Mouse (Mus musculus): Measurements from ENCODE around the gene Krt27. TPM values are rescaled to one million over a fixed set of nuclear protein-coding genes. Genes with fewer than 3 reads are reported as not detected.

Krt27 gene
- polyA plus RNA-seq (2015; fragmentation: Nextera tagmentation; extraction: Ambion mirVana), result not detected in 2 replicates

DNA sequence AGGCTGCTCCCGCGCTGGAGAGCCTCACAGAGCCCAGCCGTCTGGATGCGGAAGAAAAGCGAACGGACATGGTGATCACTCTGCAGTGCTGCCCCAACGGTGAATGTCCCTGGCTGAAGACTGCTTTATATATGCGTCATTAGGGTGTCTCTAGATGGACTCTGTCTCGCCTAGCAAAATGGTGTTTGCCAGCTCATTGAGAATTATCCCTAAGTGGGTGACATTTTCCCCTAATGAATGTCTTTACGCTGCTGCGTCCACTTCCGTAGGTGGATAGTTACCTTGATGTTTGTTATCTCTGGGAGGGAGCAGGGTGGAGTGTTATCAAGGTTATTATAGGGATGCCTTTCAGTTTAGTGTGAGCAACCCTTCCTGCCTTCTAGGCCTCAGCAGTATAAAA lies at the start of gene Krt27:
Gene Krt27, minus strand, starts transcription at position 101 of the 400 bp plus-strand sequence.
- Histone ChIP-seq H3K9me3 (no peaks in the 10 kb centered on the region), H3K4me1 (no peaks in the 10 kb centered on the region), H3K27me3 (replicated peaks) (no peaks in the 10 kb centered on the region), H3K4me3 (replicated peaks) (no peak within 1 kb of the TSS), H3K4me2 (no peak within 1 kb of the TSS), H3K27ac (no peak within 1 kb of the TSS), H3K9ac (no peak within 1 kb of the TSS), H3K36me3 (no peaks in the 10 kb centered on the region)
- no peak for ATAC-seq (ENCODE audit: insufficient read depth, low FRiP score, low read depth)
- WGBS, result 70% methylated on average over 12 of the region's 12 CpGs

DNA sequence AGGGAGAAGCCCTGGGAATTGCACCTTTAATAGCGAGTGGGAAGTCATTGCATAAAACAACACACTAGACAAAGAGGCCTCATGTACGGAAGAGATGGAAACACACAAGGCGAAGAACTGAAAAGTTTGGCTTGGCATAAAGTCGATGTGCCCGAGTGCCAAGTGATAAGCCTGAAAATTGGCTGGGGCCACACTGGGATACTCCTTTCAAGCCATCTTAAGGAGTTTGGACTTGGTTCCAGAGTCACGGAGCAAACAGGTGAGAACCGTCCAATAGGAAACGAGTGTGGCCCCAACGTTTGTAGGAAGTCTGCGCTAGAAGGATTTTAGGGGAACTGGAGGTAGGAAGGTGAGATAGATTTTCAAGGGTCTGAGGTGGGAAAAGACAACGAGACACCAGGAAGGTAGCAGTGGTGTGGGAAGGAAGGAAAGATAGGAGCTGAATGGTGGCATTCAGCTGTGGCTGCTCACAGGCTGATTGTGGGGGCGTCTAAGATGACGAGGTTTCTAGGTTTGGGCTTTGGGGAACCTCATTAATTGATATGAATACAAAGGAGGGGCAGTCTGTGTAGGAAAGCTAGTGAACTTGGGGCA lies 49.1 kb upstream of the Krt27 start:
- no peak for ATAC-seq (ENCODE audit: insufficient read depth, low FRiP score, low read depth)
- no peaks in the 10 kb centered on the region for H3K36me3 ChIP-seq
- H3K4me1 ChIP-seq, result no peaks in the 10 kb centered on the region
- no peak overlapping the region for H3K9ac ChIP-seq
- H3K9me3 ChIP-seq, result no peaks in the 10 kb centered on the region
- H3K27ac ChIP-seq, result no peak overlapping the region
- H3K27me3 ChIP-seq (replicated peaks), result no peaks in the 10 kb centered on the region
- no peak overlapping the region for H3K4me2 ChIP-seq
- 78% methylated on average over 13 of the region's 13 CpGs for WGBS
- H3K4me3 ChIP-seq (replicated peaks), result no peak overlapping the region

DNA sequence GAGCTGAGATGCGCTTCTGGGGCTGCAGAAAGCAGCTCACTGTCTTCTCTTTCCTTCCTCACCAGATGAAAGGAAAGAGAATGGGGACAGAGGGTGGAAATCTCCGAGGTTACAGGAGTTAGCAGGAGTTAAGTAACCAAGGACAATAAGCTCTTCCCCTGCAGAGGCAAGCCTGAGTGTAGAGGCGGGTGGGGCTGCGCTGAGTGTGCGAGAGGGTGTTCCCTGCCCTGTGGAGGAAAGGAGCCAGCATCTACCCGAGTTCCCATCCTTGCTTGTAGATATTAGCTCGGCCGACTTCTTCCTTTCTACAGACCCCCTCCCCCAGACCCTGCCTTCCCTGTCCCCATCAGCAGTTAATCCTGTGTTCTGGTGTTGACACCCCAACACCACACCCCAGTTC lies 47.9 kb upstream of the Krt27 start:
- Histone ChIP-seq H3K4me1 (no peaks in the 10 kb centered on the region), H3K4me3 (replicated peaks) (no peak overlapping the region), H3K36me3 (no peaks in the 10 kb centered on the region), H3K4me2 (no peak overlapping the region), H3K9ac (no peak overlapping the region), H3K27me3 (replicated peaks) (no peaks in the 10 kb centered on the region), H3K9me3 (no peaks in the 10 kb centered on the region), H3K27ac (no peak overlapping the region)
- ATAC-seq (ENCODE audit: insufficient read depth, low FRiP score, low read depth), result no peak
- 52% methylated on average over 8 of the region's 8 CpGs for WGBS

DNA sequence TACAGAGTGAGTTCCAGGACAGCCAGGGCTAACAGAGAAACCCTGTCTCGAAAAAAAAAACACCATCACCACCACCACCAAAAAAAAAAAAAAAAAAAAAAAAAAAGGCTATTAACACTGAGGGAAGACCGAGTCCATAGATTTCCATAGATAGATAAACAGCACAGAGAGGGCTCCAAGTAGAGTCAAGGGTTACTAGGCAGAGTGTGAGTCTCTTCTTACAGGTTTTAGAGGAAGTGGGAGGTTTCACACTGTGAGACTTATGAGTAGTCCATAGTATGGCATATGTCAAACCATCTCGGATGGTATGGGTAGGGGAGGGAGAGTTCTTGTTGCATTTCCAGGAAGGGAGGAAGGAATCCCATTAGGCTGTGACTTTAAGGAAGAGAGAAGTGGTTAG lies 47.2 kb upstream of the Krt27 start:
- H3K9me3 ChIP-seq, result no peaks in the 10 kb centered on the region
- no peak overlapping the region for H3K27ac ChIP-seq
- H3K36me3 ChIP-seq, result no peaks in the 10 kb centered on the region
- no peak overlapping the region for H3K4me2 ChIP-seq
- H3K4me1 ChIP-seq, result no peaks in the 10 kb centered on the region
- H3K4me3 ChIP-seq (replicated peaks), result no peak overlapping the region
- no peak for ATAC-seq (ENCODE audit: insufficient read depth, low FRiP score, low read depth)
- 64% methylated on average over 3 of the region's 3 CpGs for WGBS
- H3K9ac ChIP-seq, result no peak overlapping the region
- no peaks in the 10 kb centered on the region for H3K27me3 ChIP-seq (replicated peaks)

DNA sequence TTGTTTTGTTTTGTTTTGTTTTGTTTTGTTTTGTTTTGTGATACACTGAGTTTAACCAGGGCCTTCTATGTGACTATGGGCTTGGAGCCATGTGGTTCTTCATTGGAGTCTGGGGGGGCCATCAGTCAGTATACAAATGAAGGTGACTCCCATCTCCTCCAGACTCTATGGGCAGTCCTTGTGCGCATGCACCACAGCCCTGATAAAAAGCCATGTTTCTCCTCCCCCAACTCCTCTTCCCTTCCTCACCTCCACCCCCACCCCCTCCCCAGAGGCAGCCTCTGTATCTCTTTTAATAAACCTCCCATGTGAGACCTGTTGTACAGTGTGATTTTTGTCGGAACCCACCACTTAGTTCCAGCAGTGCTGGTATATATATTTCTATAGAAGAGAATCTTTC lies 45.8 kb upstream of the Krt27 start:
- Histone ChIP-seq H3K4me2 (no peak overlapping the region), H3K36me3 (no peaks in the 10 kb centered on the region), H3K27me3 (replicated peaks) (no peaks in the 10 kb centered on the region), H3K9ac (no peak overlapping the region), H3K27ac (no peak overlapping the region), H3K4me1 (no peaks in the 10 kb centered on the region), H3K9me3 (no peaks in the 10 kb centered on the region), H3K4me3 (replicated peaks) (no peak overlapping the region)
- ATAC-seq (ENCODE audit: insufficient read depth, low FRiP score, low read depth), result no peak
- WGBS, result 92% methylated on average over 2 of the region's 2 CpGs

DNA sequence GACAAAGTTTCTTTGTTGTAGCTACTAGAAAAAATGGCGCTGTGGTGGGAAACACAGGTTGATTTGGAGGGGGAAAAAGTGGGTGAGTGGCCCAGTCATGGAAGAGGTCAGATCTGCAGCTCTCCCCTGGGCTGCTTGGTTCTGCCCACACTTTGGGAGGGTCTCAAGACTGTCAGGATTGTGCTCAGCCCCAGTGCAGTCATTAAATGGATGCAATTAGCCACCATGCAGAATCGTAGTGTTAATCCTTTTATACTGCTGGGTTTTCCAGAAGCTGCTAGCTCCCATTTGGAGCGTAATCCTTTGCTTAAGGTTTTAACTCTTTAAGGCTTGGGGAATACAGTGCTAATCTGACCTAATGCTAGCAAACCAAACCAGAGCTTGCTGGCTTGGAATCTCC lies 45.1 kb upstream of the Krt27 start:
- Histone ChIP-seq H3K4me3 (replicated peaks) (no peak overlapping the region), H3K9ac (no peak overlapping the region), H3K27me3 (replicated peaks) (no peaks in the 10 kb centered on the region), H3K9me3 (no peaks in the 10 kb centered on the region), H3K36me3 (no peaks in the 10 kb centered on the region), H3K27ac (no peak overlapping the region), H3K4me2 (no peak overlapping the region), H3K4me1 (no peaks in the 10 kb centered on the region)
- ATAC-seq (ENCODE audit: insufficient read depth, low FRiP score, low read depth), result no peak
- WGBS, result 56% methylated on average over 3 of the region's 3 CpGs

DNA sequence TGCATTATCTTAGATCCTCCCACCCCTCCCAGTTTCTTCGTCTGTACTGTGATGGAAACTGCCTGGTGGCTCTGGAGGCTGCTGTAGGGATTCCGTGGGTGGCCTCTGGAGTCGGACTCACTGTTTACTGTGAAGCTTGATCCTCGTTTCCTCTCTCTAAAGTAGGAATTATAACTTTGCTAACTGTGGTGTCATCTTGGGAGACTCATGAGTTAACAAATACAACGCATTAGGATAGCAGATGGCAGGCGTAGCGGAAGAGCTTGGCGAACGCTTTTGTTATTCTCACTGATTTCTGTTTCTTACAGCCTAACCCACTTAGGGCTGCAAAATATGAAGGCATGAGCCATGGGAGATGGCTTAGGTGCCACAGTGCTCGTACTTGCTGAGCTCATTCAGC lies 41.6 kb upstream of the Krt27 start:
- WGBS, result 66% methylated on average over 10 of the region's 10 CpGs
- Histone ChIP-seq H3K9ac (no peak overlapping the region), H3K4me3 (replicated peaks) (no peak overlapping the region), H3K27me3 (replicated peaks) (no peaks in the 10 kb centered on the region), H3K9me3 (no peaks in the 10 kb centered on the region), H3K27ac (peak overlapping the region; percentile 52), H3K36me3 (no peaks in the 10 kb centered on the region), H3K4me1 (no peaks in the 10 kb centered on the region; the same call in 1 of the 2 replicates), H3K4me2 (peak overlapping the region; percentile 14; the same call in 1 of the 2 replicates)
- no peak for ATAC-seq (ENCODE audit: insufficient read depth, low FRiP score, low read depth)

DNA sequence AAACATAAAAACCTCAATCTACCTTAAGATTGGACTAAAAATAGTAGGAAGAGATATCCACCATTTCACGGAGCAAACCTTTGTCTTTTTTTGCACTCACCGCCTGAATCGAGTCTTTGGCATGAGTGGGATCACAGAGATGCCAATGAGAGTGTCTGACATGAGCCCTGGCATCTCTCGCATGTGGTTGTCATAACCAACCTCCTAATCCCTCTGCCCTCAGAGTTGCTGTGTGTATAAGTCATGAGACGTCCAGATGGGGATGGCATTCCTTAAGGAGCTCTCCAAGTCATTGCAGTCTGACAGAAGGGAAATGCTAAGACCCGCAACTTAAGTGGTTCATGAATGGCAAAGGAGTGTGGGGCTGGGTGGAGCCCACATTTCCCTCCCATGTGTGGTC lies 40.5 kb upstream of the Krt27 start:
- H3K4me1 ChIP-seq, result no peaks in the 10 kb centered on the region; the same call in 1 of the 2 replicates
- ATAC-seq (ENCODE audit: insufficient read depth, low FRiP score, low read depth), result no peak
- H3K9ac ChIP-seq, result no peak overlapping the region
- WGBS, result 71% methylated on average over 6 of the region's 6 CpGs
- H3K4me3 ChIP-seq (replicated peaks), result no peak overlapping the region
- no peaks in the 10 kb centered on the region for H3K36me3 ChIP-seq
- no peaks in the 10 kb centered on the region for H3K27me3 ChIP-seq (replicated peaks)
- H3K27ac ChIP-seq, result no peak overlapping the region
- H3K9me3 ChIP-seq, result no peaks in the 10 kb centered on the region
- H3K4me2 ChIP-seq, result no peak overlapping the region

DNA sequence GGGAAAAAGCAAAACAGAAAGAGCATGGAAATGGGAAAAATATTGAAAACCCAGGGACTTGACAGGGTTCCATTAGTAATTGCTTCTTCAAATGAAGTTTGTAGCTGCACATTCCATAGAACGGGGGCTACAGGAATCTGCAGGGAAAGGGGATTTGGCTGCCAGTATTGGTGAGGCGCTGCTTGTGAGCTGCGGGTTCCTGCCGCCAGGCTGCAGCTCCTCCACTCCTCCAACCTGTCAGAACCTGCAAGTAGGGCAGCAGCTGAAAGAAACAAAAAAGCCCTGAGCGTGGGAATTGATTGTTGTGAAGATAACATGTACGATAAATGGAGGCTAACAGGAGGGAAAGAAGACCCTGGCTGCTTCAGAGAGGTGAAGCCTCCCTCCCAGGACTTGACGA lies 40.0 kb upstream of the Krt27 start:
- no peaks in the 10 kb centered on the region; the same call in 1 of the 2 replicates for H3K4me1 ChIP-seq
- H3K27ac ChIP-seq, result no peak overlapping the region
- H3K4me3 ChIP-seq (replicated peaks), result no peak overlapping the region
- no peaks in the 10 kb centered on the region for H3K27me3 ChIP-seq (replicated peaks)
- no peak for ATAC-seq (ENCODE audit: insufficient read depth, low FRiP score, low read depth)
- no peaks in the 10 kb centered on the region for H3K36me3 ChIP-seq
- H3K9ac ChIP-seq, result no peak overlapping the region
- 55% methylated on average over 7 of the region's 7 CpGs for WGBS
- H3K9me3 ChIP-seq, result no peaks in the 10 kb centered on the region
- no peak overlapping the region for H3K4me2 ChIP-seq

DNA sequence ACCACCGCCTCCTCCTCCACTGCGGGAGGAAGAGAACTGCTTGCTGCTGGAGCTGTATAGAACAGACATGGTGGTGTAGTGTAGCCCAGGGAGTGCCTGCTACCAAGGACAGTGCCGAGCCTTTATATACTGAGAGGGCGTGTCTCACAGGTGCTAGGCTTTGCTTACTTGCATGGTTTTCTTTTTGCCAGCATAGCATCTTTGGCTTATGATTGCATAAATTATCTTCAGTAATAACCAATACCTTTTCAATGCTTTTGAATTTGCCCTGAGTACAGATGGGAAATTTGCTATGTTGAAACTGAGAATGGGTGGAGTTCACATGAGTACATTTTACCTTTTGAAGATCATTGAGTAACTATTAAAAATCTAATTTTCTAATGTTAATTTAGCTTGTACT lies 38.4 kb upstream of the Krt27 start, which contains the start of gene Krt10:
Gene Krt10, minus strand, starts transcription at position 101 of the 400 bp plus-strand sequence.
- 70% methylated on average over 4 of the region's 4 CpGs for WGBS
- Histone ChIP-seq H3K9me3 (no peaks in the 10 kb centered on the region), H3K27ac (no peak within 1 kb of the TSS), H3K36me3 (no peaks in the 10 kb centered on the region), H3K9ac (no peak within 1 kb of the TSS), H3K4me3 (replicated peaks) (no peak within 1 kb of the TSS), H3K4me2 (no peak within 1 kb of the TSS), H3K4me1 (no peaks in the 10 kb centered on the region; the same call in 1 of the 2 replicates), H3K27me3 (replicated peaks) (no peaks in the 10 kb centered on the region)
- ATAC-seq (ENCODE audit: insufficient read depth, low FRiP score, low read depth), result no peak

DNA sequence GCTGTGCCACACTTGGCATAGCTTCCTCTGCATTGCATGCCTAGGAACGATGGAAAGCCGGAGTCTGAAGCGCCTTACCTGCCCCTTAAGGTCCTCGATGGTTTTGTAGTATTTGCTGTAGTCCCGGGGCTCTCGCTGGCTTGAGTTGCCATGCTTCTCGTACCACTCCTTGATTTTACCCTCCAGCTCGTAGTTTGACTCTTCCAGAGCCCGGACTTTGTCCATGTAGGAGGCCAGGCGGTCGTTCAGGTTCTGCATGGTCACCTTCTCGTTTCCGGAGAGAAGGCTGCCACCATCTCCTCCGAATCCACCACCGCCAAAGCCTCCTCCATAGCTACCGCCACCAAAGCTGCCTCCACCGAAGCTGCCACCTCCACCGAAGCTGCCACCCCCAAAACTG lies 37.8 kb upstream of the Krt27 start:
- WGBS, result 92% methylated on average over 18 of the region's 18 CpGs
- H3K9me3 ChIP-seq, result no peaks in the 10 kb centered on the region
- no peak for ATAC-seq (ENCODE audit: insufficient read depth, low FRiP score, low read depth)

DNA sequence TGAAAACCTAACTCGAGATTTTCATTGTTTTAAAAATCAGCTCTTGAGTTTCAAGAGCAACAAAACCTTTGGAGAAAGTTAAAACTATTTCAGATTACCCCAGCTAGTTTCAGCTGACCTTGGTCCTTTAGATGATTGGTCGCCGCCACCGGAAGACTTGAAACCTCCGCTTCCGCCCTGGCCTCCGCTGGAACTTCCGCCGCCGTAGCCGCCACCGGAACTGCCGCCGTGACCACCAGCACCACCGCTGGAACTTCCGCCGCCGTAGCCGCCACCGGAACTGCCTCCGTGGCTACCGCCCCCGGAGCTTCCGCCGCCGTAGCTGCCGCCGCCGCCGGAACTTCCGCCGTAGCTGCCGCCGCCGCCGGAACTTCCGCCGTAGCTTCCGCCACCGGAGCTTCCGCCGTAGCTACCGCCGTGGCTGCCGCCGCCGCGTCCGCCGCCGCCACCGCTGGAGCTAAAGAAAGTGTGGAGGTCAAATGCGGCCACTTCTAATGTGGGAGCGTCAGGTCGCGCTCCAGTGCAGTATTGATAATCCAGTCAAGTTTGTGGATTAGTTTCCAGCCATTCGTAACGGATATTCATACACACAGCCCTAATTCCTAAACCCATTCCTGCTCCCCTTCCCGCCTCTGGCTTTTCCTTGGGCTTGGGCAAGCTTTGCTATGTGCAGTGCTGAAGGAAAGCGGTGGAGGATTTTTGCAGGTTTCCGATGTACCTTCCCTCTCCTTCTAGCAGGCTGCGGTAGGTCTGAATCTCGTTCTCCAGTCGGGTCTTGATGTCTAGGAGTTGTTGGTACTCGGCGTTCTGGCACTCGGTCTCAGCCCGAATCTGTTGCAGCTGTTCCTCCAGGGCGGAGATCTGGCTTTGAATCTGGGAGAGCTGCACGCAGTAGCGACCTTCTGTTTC lies 35.2 kb upstream of the Krt27 start:
- Histone ChIP-seq H3K27me3 (replicated peaks) (no peaks in the 10 kb centered on the region), H3K9me3 (no peaks in the 10 kb centered on the region), H3K9ac (peak overlapping the region; percentile 32), H3K4me2 (peak overlapping the region; percentile 55), H3K4me3 (replicated peaks) (peak overlapping the region; percentile 53), H3K4me1 (no peaks in the 10 kb centered on the region; the same call in 1 of the 2 replicates), H3K27ac (peak overlapping the region; percentile 97), H3K36me3 (no peaks in the 10 kb centered on the region)
- peak; percentile 78 for ATAC-seq (ENCODE audit: insufficient read depth, low FRiP score, low read depth)
- WGBS, result under 1% methylated on average over 69 of the region's 71 CpGs

More for the DNA sequence above, 37.8 kb upstream of the Krt27 start:
- no peak overlapping the region for H3K4me2 ChIP-seq
- no peak overlapping the region for H3K27ac ChIP-seq
- H3K4me3 ChIP-seq (replicated peaks), result no peak overlapping the region
- no peaks in the 10 kb centered on the region for H3K36me3 ChIP-seq
- no peaks in the 10 kb centered on the region; the same call in 1 of the 2 replicates for H3K4me1 ChIP-seq
- no peaks in the 10 kb centered on the region for H3K27me3 ChIP-seq (replicated peaks)
- H3K9ac ChIP-seq, result no peak overlapping the region
